Mouse (Mus musculus): ENCODE measurements around the gene Bivm. TPM values are rescaled to one million over a fixed set of nuclear protein-coding genes. Genes with fewer than 3 reads are reported as not detected.
A peak's percentile ranks its signal among the peaks of the same experiment; 100 is the strongest.

Bivm gene
- total RNA-seq (2021) = 10 to 100 TPM; 35.0 to 39.0 TPM

DNA sequence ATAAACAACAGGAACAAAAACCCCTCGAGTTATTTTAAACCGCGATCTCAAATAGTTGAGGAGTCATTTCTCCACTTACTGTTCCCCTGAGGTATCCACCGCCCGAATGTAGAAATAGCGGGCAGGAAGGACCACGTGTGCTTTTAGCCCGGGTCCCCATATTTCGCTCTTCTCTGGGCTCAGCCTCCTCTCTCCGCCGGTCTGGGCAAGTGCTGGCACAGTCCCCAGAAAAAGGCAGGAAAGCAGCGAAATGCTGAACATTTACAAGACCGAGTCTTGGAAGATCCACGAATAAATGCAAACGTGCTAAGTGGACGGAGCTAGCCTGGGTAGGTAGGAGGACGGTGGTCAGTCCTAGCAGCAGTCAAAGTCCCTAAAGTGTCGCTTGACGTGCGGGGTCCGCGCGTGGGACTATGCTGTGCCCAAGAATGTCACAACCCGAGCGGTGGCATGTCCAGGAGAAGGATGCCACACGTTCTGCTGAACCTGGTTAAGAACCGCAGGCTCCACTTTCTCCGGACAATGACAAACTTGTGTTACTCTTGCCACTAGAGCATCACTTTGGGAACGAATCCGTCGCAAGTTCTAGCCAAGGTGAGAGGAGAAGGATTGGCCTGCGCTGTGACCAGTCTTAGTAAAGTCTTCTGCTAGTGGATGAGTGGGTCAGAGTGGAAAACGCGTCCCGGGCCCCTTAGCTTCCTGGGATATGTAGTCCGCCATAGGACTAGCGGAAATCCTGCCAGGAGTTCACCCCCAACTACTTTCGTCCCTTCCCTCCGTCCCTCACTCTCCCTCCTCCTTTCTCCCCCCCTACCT is at the start of gene Bivm, which contains the start of gene Kdelc1:
Gene Bivm (plus strand): TSS at position 719 of the 816 bp plus-strand sequence.
Gene Kdelc1 (minus strand): TSS at position 570 of the 816 bp plus-strand sequence.
- peak; percentile 88 to 89 for DNase-seq (ENCODE audit: low spot score in 2 of 2)
- intact Hi-C loops (cut with DNase I) = loop anchor here (1.0 to 10.0 kb wide), 4 partner anchors 16 to 294 kb away; partner anchors contain the start of genes Ercc5, Tex30, Tpp2 and Uxs1

- intact Hi-C loops (cut with DNase I) = loop anchor here (1.0 to 5.0 kb wide), 2 partner anchors 18 to 46 kb away; partner anchors contain the start of gene Ercc5
- DNase-seq (ENCODE audit: low spot score in 2 of 2) = peak; percentile 12 to 15
These were observed 17.1 kb upstream of the Bivm start for GRCm38 (mm10) chr1:44101448-44102225.

GRCm38 (mm10) chr1:44102259-44102717 is 16.5 kb upstream of the Bivm start, which contains the start of gene Tex30:
TSS of gene Tex30 (minus strand) at chr1:44102441.
- DNase-seq (ENCODE audit: low spot score in 2 of 2) = peak; percentile 93 to 96
- intact Hi-C loops (cut with DNase I) = loop anchor here (1.0 to 5.0 kb wide), 2 partner anchors 17 to 45 kb away; partner anchors contain the start of gene Ercc5

DNA sequence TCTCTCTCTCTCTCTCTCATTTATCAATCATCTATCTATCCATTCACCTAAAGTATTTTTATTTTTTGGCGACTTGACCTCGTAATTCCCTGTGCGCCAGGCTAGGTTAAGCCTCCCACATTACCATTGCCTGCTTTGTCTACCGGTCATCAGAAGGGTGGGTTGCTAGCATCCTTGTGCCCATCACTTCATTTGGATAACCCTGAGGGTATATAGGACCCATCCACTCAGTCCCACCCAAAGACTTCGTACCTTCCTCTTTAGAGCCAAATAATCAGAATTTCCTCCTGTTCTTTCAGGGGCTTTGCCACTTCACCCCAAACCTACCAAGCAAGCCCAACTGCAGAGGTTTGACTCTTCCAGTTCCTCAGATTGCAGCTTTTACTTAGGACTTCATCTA is 15.8 kb upstream of the Bivm start:
- intact Hi-C loops (cut with DNase I) = loop anchor here (1.0 to 5.0 kb wide), 2 partner anchors 16 to 44 kb away; partner anchors contain the start of gene Ercc5
- DNase-seq (ENCODE audit: low spot score in 2 of 2) = no peak

DNA sequence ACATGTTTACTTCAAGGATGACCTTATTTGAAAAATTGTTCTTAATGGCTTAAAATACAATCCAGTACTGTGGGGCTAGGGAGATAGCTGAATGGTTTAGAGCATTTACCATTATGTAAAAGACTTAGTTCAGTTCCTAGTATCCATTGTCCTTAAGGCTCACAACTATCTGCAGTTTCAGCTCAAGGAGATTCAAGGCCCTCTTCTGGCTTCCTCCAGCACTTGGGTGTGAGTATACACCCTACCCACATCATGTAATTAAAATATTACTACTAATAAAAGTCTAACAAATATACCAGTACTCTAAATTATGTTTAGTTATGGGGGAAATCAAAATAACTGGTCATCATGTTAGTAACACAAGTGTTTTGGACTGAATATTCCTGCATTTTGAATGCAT is 1.2 kb upstream of the Bivm start:
- DNase-seq (ENCODE audit: low spot score in 2 of 2) = no peak
- intact Hi-C loops (cut with DNase I) = loop anchor here (10.0 kb wide), 2 partner anchors 183 to 293 kb away; partner anchors contain the start of genes Tpp2 and Uxs1

GRCm38 (mm10) chr1:44119201-44120073 is 680 bp downstream of the Bivm start:
- intact Hi-C loops (cut with DNase I) = loop anchor here (1.0 to 10.0 kb wide), 4 partner anchors 17 to 295 kb away; partner anchors contain the start of genes Ercc5, Tex30, Tpp2 and Uxs1
- DNase-seq (ENCODE audit: low spot score in 2 of 2) = peak; percentile 82 to 83

DNA sequence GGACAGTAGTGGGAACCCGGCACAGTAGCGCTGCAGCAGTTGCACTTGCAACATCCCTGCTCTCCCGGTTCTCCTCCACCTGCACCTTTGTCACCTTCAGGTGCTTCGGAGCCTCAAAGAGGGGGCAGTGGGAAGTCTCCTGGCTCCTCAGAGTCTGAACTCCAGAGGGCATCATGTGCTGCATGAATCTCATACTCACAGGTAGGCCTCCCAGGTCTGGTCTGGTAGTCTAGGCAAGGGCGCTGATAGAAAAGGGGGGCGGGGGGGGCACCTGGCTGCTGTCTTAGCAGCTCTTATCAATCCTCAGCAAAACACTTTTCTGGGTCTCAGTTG is 1.3 kb downstream of the Bivm start:
- DNase-seq (ENCODE audit: low spot score in 2 of 2) = no peak
- intact Hi-C loops (cut with DNase I) = no loop called here

DNA sequence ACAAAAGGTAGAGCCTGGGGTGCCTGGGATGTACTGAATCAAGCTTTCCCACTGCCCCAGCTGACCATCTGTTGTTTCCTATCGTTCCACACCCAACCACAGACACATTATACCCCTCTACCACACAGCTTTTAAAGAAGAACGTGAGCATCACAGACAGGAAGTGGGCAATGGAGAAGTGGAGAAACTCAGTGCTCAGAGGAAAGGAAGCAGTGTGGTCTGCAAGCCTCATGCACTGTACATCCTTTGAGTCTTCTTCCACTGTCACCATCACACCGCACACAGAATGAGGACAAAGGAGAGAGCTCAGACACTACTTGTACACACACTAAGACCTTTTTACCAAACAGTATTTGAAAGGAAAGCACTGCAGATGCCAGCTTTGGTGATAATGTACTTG is 3.5 kb downstream of the Bivm start:
- intact Hi-C loops (cut with DNase I) = no loop called here
- no peak for DNase-seq (ENCODE audit: low spot score in 2 of 2)

GRCm38 (mm10) chr1:44125590-44125989 is 6.8 kb downstream of the Bivm start:
- intact Hi-C loops (cut with DNase I) = no loop called here
- no peak for DNase-seq (ENCODE audit: low spot score in 2 of 2)

- intact Hi-C loops (cut with DNase I) = no loop called here
- DNase-seq (ENCODE audit: low spot score in 2 of 2) = no peak
These were observed 11.3 kb downstream of the Bivm start for GRCm38 (mm10) chr1:44129929-44130581.

- DNase-seq (ENCODE audit: low spot score in 2 of 2) = no peak
- intact Hi-C loops (cut with DNase I) = no loop called here
These were observed 21.5 kb downstream of the Bivm start for GRCm38 (mm10) chr1:44140232-44140631.

DNA sequence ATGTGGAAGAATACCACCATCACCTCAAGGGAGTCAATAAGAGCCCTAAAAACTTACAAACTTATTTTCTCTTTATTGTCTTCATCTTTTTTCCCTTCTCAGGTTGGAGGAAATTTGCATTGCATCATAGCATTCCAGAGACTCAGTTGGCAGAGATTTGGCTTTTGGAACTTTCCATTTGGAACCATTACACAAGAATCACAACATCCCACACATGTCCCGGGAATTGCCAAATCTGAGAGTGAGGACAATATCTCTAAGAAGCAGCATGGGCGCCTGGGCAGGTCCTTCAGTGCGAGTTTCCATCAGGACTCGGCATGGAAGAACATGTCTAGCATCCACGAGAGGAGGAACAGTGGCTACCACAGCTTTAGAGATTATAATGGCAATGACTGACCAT is 24.0 kb downstream of the Bivm start:
- no peak for DNase-seq (ENCODE audit: low spot score in 2 of 2)
- intact Hi-C loops (cut with DNase I) = no loop called here

- intact Hi-C loops (cut with DNase I) = loop anchor here (2.0 to 5.0 kb wide), 2 partner anchors 29 to 45 kb away; partner anchors contain the start of genes Bivm, Kdelc1 and Tex30
- DNase-seq (ENCODE audit: low spot score in 2 of 2) = peak; percentile 88 to 91
These were observed 29.0 kb downstream of the Bivm start, which contains the start of gene Ercc5 for GRCm38 (mm10) chr1:44147563-44148381. TSS of gene Ercc5 (plus strand) at chr1:44147744.

DNA sequence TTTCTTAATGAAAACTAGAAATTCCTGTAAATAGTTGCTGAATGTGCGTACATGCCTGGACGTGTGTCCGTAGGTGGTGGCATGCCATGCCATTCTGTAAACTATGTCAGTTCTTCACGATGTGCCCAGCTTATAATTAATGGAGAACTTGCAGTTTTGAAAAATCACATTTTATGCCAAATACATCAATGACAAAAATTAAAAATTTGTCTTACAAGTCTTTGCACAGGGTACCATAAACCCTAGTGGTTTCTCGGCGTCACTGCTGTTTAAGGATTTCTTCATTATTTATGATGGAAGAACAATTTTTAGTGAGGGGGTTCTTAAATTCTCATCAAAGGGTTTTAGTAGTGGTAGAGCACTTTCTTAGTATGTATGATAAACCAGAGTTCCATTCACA is 29.9 kb downstream of the Bivm start:
- DNase-seq (ENCODE audit: low spot score in 2 of 2) = no peak
- intact Hi-C loops (cut with DNase I) = loop anchor here (5.0 kb wide), 1 partner anchor 46 kb away; the partner anchor contains the start of gene Tex30

DNA sequence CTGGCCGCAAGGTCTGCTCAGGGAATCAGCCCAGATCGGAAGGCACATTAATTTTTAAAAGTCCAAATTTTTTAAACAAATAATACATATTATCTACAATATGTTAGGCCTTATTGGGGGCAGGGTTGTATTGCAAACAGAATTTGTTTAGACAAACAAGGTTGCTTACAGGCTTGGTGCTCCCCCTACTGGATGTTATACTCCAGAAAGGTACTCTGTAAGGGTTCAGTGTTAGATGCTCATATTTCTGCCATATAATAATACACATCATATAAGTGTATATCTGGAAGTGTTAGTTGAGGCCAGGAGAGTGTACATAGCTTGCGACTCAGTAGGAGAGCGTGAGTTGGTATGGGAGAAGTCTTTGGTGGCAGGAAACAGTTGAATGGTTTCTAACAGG is 36.5 kb downstream of the Bivm start:
- intact Hi-C loops (cut with DNase I) = no loop called here
- no peak for DNase-seq (ENCODE audit: low spot score in 2 of 2)

- intact Hi-C loops (cut with DNase I) = no loop called here
- no peak for DNase-seq (ENCODE audit: low spot score in 2 of 2)
These were observed 39.6 kb downstream of the Bivm start for GRCm38 (mm10) chr1:44158317-44158716.

- intact Hi-C loops (cut with DNase I) = no loop called here
- DNase-seq (ENCODE audit: low spot score in 2 of 2) = no peak
These were observed 43.1 kb downstream of the Bivm start for GRCm38 (mm10) chr1:44161818-44162217.

GRCm38 (mm10) chr1:44162389-44162788 is 43.6 kb downstream of the Bivm start:
- intact Hi-C loops (cut with DNase I) = no loop called here
- no peak for DNase-seq (ENCODE audit: low spot score in 2 of 2)

Measured in left cerebral cortex, postnatal 36 days (tissue).